Mouse (Mus musculus): ENCODE data around the gene Fam25c. TPM values are rescaled to one million over a fixed set of nuclear protein-coding genes. Genes with fewer than 3 reads are reported as not detected.
"Not testable (repeated sequence)": the region's sequence is repeated elsewhere in the genome, so short reads cannot be mapped to it uniquely, and the experiment has no call there.

The Fam25c gene
- not detected for total RNA-seq (2021)

GRCm38 (mm10) chr14:34355301-34355700 is at the start of gene Fam25c:
Gene Fam25c, minus strand, starts transcription at chr14:34355433.
- DNase-seq, result no peak

GRCm38 (mm10) chr14:34403424-34403823 is 48.2 kb upstream of the Fam25c start:
- DNase-seq, result no peak

- no peak for DNase-seq
Observed at GRCm38 (mm10) chr14:34402871-34403270, 47.6 kb upstream of the Fam25c start.

- peak; percentile 50 to 59 for DNase-seq
Observed at GRCm38 (mm10) chr14:34401135-34401534, 45.9 kb upstream of the Fam25c start.

- no peak for DNase-seq
Observed at GRCm38 (mm10) chr14:34400021-34400420, 44.8 kb upstream of the Fam25c start.

- no peak for DNase-seq
Observed at GRCm38 (mm10) chr14:34399301-34399700, 44.1 kb upstream of the Fam25c start.

- no peak for DNase-seq
Observed at GRCm38 (mm10) chr14:34398901-34399300, 43.7 kb upstream of the Fam25c start.

GRCm38 (mm10) chr14:34397871-34398270 is 42.6 kb upstream of the Fam25c start:
- no peak for DNase-seq

GRCm38 (mm10) chr14:34393295-34393694 is 38.1 kb upstream of the Fam25c start:
- no peak for DNase-seq

GRCm38 (mm10) chr14:34382921-34383704 is 27.9 kb upstream of the Fam25c start:
- no peak for DNase-seq

GRCm38 (mm10) chr14:34378560-34379331 is 23.5 kb upstream of the Fam25c start:
- DNase-seq, result no peak

GRCm38 (mm10) chr14:34377121-34377520 is 21.9 kb upstream of the Fam25c start:
- DNase-seq, result no peak

- DNase-seq, result no peak
Observed at GRCm38 (mm10) chr14:34375941-34376340, 20.7 kb upstream of the Fam25c start.

GRCm38 (mm10) chr14:34375415-34375904 is 20.2 kb upstream of the Fam25c start, which contains the start of gene Mmrn2:
Gene Mmrn2, plus strand, starts transcription at chr14:34375465.
- no peak for DNase-seq

GRCm38 (mm10) chr14:34374577-34374976 is 19.3 kb upstream of the Fam25c start, which contains the start of gene Sncg:
Gene Sncg, minus strand, starts transcription at chr14:34374789.
- DNase-seq, result no peak

GRCm38 (mm10) chr14:34373581-34373980 is 18.3 kb upstream of the Fam25c start:
- no peak for DNase-seq

GRCm38 (mm10) chr14:34372646-34373045 is 17.4 kb upstream of the Fam25c start:
- DNase-seq, result peak in 1 of 2 experiments; percentile 60

GRCm38 (mm10) chr14:34371763-34372162 is 16.5 kb upstream of the Fam25c start:
- DNase-seq, result no peak

GRCm38 (mm10) chr14:34370921-34371320 is 15.7 kb upstream of the Fam25c start:
- no peak for DNase-seq

GRCm38 (mm10) chr14:34370203-34370602 is 15.0 kb upstream of the Fam25c start:
- no peak for DNase-seq

- no peak for DNase-seq
Observed at GRCm38 (mm10) chr14:34365147-34365507, 9.9 kb upstream of the Fam25c start.

GRCm38 (mm10) chr14:34364254-34365146 is 9.3 kb upstream of the Fam25c start:
- DNase-seq, result not testable (repeated sequence)
